Mouse (Mus musculus): ENCODE results near the gene Asxl1.

Gene Asxl1

GRCm38 (mm10) chr2:153445137-153446016 lies 99.7 kb downstream of the Asxl1 start:
- DNase-seq, result no peak

- peak; percentile 75 for DNase-seq
Measured at GRCm38 (mm10) chr2:153446017-153446408, 100.4 kb downstream of the Asxl1 start.

GRCm38 (mm10) chr2:153446476-153446875 lies 100.8 kb downstream of the Asxl1 start:
- DNase-seq, result no peak

GRCm38 (mm10) chr2:153447719-153448118 lies 102.1 kb downstream of the Asxl1 start:
- no peak for DNase-seq

- DNase-seq, result no peak
Measured at GRCm38 (mm10) chr2:153448519-153448918, 102.9 kb downstream of the Asxl1 start.
